Mouse (Mus musculus): ENCODE measurements at regions not wholly inside any gene's neighbourhood (a gene's known extent, or its start where the extent isn't known, plus 50 kb on each side); places are given as distances from the start of the nearest gene placed in this dataset.

DNA sequence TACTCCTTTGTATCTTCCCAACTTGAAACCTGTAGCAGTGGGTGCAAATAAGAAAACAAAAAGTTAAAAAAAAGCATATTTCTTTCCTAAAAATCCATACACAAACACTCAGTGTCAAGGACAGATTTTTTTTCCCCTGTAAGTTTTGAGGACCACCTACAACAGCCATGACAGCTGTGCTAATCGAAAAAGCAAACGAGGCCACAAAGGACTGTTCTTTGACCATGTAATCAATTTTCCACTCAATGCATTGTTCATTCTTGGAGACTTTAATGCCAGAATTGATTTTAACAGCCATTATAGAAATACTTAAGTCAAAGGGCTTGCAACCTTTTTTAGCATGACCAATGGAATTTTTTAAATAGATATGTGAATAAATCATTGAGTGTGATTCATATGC, 286.1 kb downstream of the Rpl36a-ps1 start:
- TF ChIP-seq CTCF (IDR thresholded peaks at IDR 0.05): no peak
- TF ChIP-seq EP300 (IDR thresholded peaks at IDR 0.05): no peak

Data from lung, postnatal 0 days (tissue).